Comparison of ENCODE assay signal across 21 mouse cellular contexts in the genomic region with DNA sequence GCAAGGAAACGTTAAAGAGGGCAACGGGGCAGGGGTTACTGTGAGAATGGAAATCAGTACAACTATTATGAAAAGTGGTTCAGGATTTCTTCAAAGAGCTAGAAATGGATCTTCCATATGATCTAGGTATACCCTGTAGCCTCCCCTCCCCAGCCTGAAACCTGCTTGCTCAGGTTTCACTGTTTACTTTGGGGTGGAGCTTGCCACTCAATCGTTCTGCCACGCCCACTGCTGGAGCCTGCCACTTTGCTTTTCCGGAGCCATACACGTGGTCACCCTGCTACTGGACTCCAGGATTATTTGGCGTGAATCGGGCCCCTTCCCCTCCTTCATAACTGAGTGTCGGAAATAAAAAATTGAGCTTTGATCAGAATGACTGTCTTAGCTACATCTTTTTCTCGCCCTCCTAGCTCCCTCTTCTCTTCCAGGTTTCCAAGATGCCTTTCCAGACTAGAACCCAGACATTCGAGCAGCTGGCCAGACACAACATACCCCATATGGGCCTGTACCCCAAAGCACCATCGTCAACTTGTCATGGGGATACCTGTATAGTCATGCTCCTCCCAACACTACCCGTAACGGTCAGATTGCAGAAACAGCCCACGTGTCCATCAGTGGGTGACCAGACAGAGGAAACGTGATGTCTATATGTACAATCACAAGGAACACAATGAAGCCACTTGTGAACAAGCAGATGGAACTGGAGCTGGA. TPM values are rescaled to one million over a fixed set of nuclear protein-coding genes. Genes with fewer than 3 reads are reported as not detected.
A peak's percentile ranks its signal among the peaks of the same experiment; 100 is the strongest.
DNase-seq lines count a peak whose midpoint lies in the region; ATAC-seq lines count a peak whose summit lies in the region.
"Had no signal": no experiment of that assay in that cellular context is flagged by ENCODE, and none has a peak within 500 bp of the region (broad histone marks: within the 10 kb centered on the region; RNA-seq: fewer than 3 reads in every experiment).

No protein-coding gene starts in this region.

- H3K36me3 ChIP-seq in kidney, embryonic 16.5 days (ENCODE audit: insufficient read depth, low read length) = no peaks in the 10 kb centered on the region
- no peaks in the 10 kb centered on the region for H3K36me3 ChIP-seq in kidney, embryonic 14.5 days (ENCODE audit: control insufficient read depth, insufficient read depth, low read length)
- H3K36me3 ChIP-seq in stomach, embryonic 14.5 days (ENCODE audit: control insufficient read depth, insufficient read depth, low read length) = no peaks in the 10 kb centered on the region
- H3K36me3 ChIP-seq: forebrain, embryonic 10.5 days; heart, embryonic 13.5 days; midbrain, embryonic 12.5 days had no signal

- H3K27ac ChIP-seq in kidney, embryonic 16.5 days (ENCODE audit: low read length) = no peak overlapping the region
- no peak overlapping the region for H3K27ac ChIP-seq in kidney, embryonic 14.5 days (ENCODE audit: low read depth, low read length)
- no peak overlapping the region for H3K27ac ChIP-seq in stomach, embryonic 14.5 days (ENCODE audit: low read length)
- H3K27ac ChIP-seq: forebrain, embryonic 10.5 days; heart, embryonic 13.5 days; hindbrain, embryonic 14.5 days; left cerebral cortex, adult 2 months; liver, embryonic 14.5 days; midbrain, embryonic 12.5 days had no signal

- peak; percentile 14 for DNase-seq in urinary bladder, postnatal 14 days (ENCODE audit: low spot score)
- no peak for DNase-seq in urinary bladder, adult 18-20 months (ENCODE audit: low spot score in 2 of 2)
- no peak for DNase-seq in heart, adult 9 months (ENCODE audit: low spot score in 2 of 2)
- no peak for DNase-seq in layer of hippocampus, adult 11-12 months (ENCODE audit: low spot score)
- DNase-seq: cerebellum, adult 2 months; forebrain, postnatal 0 days; heart, postnatal 36 days; kidney, adult 11 months; kidney, postnatal 25 days; left cerebral cortex, postnatal 4 days; retina, postnatal 1 day; thymus, postnatal 36 days had no signal

- H3K4me2 ChIP-seq in kidney, embryonic 16.5 days (replicated peaks; ENCODE audit: low read depth, low read length) = peak overlapping the region; percentile 12; the same call in 1 of the 2 replicates
- H3K4me2 ChIP-seq in kidney, embryonic 14.5 days (replicated peaks; ENCODE audit: low read depth, low read length) = no peak overlapping the region
- no peak overlapping the region; the same call in 1 of the 2 replicates for H3K4me2 ChIP-seq in stomach, embryonic 14.5 days (replicated peaks; ENCODE audit: low read depth, low read length)
- H3K4me2 ChIP-seq: heart, embryonic 13.5 days; hindbrain, embryonic 14.5 days; midbrain, embryonic 12.5 days had no signal

- ATAC-seq in kidney, embryonic 16.5 days (ENCODE audit: low FRiP score, low TSS enrichment) = no peak
- ATAC-seq in kidney, embryonic 14.5 days (ENCODE audit: low FRiP score, low TSS enrichment) = no peak
- peak; percentile 66; the same call in 1 of the 2 replicates for ATAC-seq in stomach, embryonic 14.5 days (ENCODE audit: insufficient number of reproducible peaks, insufficient read depth, low FRiP score, low read depth)
- ATAC-seq: forebrain, postnatal 0 days had no signal

- H3K9me3 ChIP-seq in kidney, embryonic 16.5 days (ENCODE audit: low read length) = no peaks in the 10 kb centered on the region
- H3K9me3 ChIP-seq in kidney, embryonic 14.5 days (ENCODE audit: control insufficient read depth, low read length) = no peaks in the 10 kb centered on the region
- H3K9me3 ChIP-seq in stomach, embryonic 14.5 days (ENCODE audit: control insufficient read depth, low read depth, low read length) = no peaks in the 10 kb centered on the region
- H3K9me3 ChIP-seq: forebrain, embryonic 10.5 days; heart, embryonic 13.5 days; midbrain, embryonic 12.5 days had no signal

- 45% methylated on average over 16 of the region's 16 CpGs for WGBS in kidney, embryonic 16.5 days
- 47% methylated on average over 16 of the region's 16 CpGs for WGBS in kidney, embryonic 14.5 days
- WGBS in stomach, embryonic 14.5 days = 48% methylated on average over 16 of the region's 16 CpGs

- H3K9ac ChIP-seq in kidney, embryonic 16.5 days (replicated peaks; ENCODE audit: low read length) = no peak overlapping the region
- H3K9ac ChIP-seq in kidney, embryonic 14.5 days (ENCODE audit: low read depth, low read length) = no peak overlapping the region
- no peak overlapping the region for H3K9ac ChIP-seq in stomach, embryonic 14.5 days (replicated peaks; ENCODE audit: low read depth, low read length)
- H3K9ac ChIP-seq: forebrain, postnatal 0 days; heart, embryonic 13.5 days; hindbrain, embryonic 14.5 days; liver, embryonic 14.5 days; midbrain, embryonic 12.5 days had no signal

- H3K4me1 ChIP-seq in kidney, embryonic 16.5 days (ENCODE audit: insufficient read depth, low read length) = no peaks in the 10 kb centered on the region
- H3K4me1 ChIP-seq in kidney, embryonic 14.5 days (ENCODE audit: control insufficient read depth, insufficient read depth, low read length) = no peaks in the 10 kb centered on the region
- H3K4me1 ChIP-seq in stomach, embryonic 14.5 days (ENCODE audit: control insufficient read depth, insufficient read depth, low read length) = no peaks in the 10 kb centered on the region
- H3K4me1 ChIP-seq: forebrain, embryonic 10.5 days; heart, embryonic 13.5 days; midbrain, embryonic 12.5 days had no signal

- no peaks in the 10 kb centered on the region for H3K27me3 ChIP-seq in kidney, embryonic 16.5 days (ENCODE audit: insufficient read depth, low read length)
- no peaks in the 10 kb centered on the region for H3K27me3 ChIP-seq in kidney, embryonic 14.5 days (ENCODE audit: control insufficient read depth, insufficient read depth, low read length)
- no peaks in the 10 kb centered on the region for H3K27me3 ChIP-seq in stomach, embryonic 14.5 days (ENCODE audit: control insufficient read depth, insufficient read depth, low read length)
- H3K27me3 ChIP-seq: midbrain, embryonic 12.5 days had no signal

- H3K4me3 ChIP-seq in kidney, embryonic 16.5 days (ENCODE audit: low read length) = no peak overlapping the region
- no peak overlapping the region for H3K4me3 ChIP-seq in kidney, embryonic 14.5 days (ENCODE audit: low read length)
- H3K4me3 ChIP-seq in stomach, embryonic 14.5 days (ENCODE audit: low read depth, low read length) = no peak overlapping the region
- H3K4me3 ChIP-seq: forebrain, embryonic 10.5 days; heart, embryonic 13.5 days; left cerebral cortex, adult 2 months; midbrain, embryonic 12.5 days had no signal

RNA-seq across cellular contexts. Expression of a gene that starts 23.7 kb away (rescaled TPM):
- 29.8 and 33.4 TPM in 2 replicates for polyA plus RNA-seq in kidney, embryonic 16.5 days (2015; fragmentation: Nextera tagmentation; extraction: Ambion mirVana)
- 37.2 and 39.9 TPM in 2 replicates for polyA plus RNA-seq in kidney, embryonic 14.5 days (2014; fragmentation: Nextera tagmentation; extraction: Ambion mirVana)
- 34.5 and 39.3 TPM in 2 replicates for polyA plus RNA-seq in stomach, embryonic 14.5 days (2014; fragmentation: Nextera tagmentation; extraction: Ambion mirVana)
